Mouse (Mus musculus) neural tube, embryonic 15.5 days (tissue): Measurements from ENCODE around the gene Hs2st1. TPM values are rescaled to one million over a fixed set of nuclear protein-coding genes. Genes with fewer than 3 reads are reported as not detected.
A peak's percentile ranks its signal among the peaks of the same experiment; 100 is the strongest.

Source experiments
- ATAC-seq: fragments of 200-750 bp; cut with Nextera tagmentation; 2 replicates; pipeline ENCODE4 v1.8.0; 2017; ENCODE audit warnings: mild to moderate bottlenecking, moderate TSS enrichment, moderate library complexity; ENCODE audit not compliant: low FRiP score
- H3K27ac ChIP-seq: fragments of 300-500 bp; sonication (generic); replicated peaks from 2 replicates; pipeline ENCODE4 v1.5.1; 2015; ENCODE audit warnings: mild to moderate bottlenecking, inconsistent platforms
- H3K27me3 ChIP-seq: fragments of 300-500 bp; sonication (generic); replicated peaks from 2 replicates; pipeline ENCODE4 v1.6.1; 2015; ENCODE audit warnings: inconsistent platforms
- H3K36me3 ChIP-seq: fragments of 300-500 bp; sonication (generic); 2 replicates; pipeline ENCODE4 v1.6.1; 2015; ENCODE audit warnings: inconsistent platforms
- H3K4me1 ChIP-seq: fragments of 300-500 bp; sonication (generic); 2 replicates; pipeline ENCODE4 v1.6.1; 2015; ENCODE audit warnings: inconsistent platforms
- H3K4me2 ChIP-seq: fragments of 300-500 bp; sonication (generic); 2 replicates; pipeline ENCODE4 v1.6.1; 2015; ENCODE audit warnings: inconsistent platforms, mild to moderate bottlenecking, moderate library complexity
- H3K4me3 ChIP-seq: fragments of 300-500 bp; sonication (generic); replicated peaks from 2 replicates; pipeline ENCODE4 v1.5.1; 2015; ENCODE audit warnings: mild to moderate bottlenecking, inconsistent platforms
- H3K9ac ChIP-seq: fragments of 300-500 bp; sonication (generic); replicated peaks from 2 replicates; pipeline ENCODE4 v1.6.1; 2015; ENCODE audit warnings: mild to moderate bottlenecking, inconsistent platforms
- H3K9me3 ChIP-seq: fragments of 300-500 bp; sonication (generic); replicated peaks from 2 replicates; pipeline ENCODE4 v1.6.1; 2016; ENCODE audit warnings: inconsistent platforms
- WGBS: fragments of 180-500 bp; shearing (Covaris S2); methylation state at CpG from one replicate; pipeline ENCODE4 v1.1.7; 2015; ENCODE audit warnings: mixed read lengths; 5-methylcytosine and 5-hydroxymethylcytosine counted together
- polyA plus RNA-seq: library from polyadenylated mRNA; unstranded; fragments of >200 nt; fragmentation: Nextera tagmentation; extraction: Ambion mirVana; gene quantifications from 2 replicates; pipeline ENCODE4 v1.2.1, GENCODE M21; 2015

The Hs2st1 gene
- polyA plus RNA-seq, 1 experiment from 2014 or later = 13.6 TPM

DNA sequence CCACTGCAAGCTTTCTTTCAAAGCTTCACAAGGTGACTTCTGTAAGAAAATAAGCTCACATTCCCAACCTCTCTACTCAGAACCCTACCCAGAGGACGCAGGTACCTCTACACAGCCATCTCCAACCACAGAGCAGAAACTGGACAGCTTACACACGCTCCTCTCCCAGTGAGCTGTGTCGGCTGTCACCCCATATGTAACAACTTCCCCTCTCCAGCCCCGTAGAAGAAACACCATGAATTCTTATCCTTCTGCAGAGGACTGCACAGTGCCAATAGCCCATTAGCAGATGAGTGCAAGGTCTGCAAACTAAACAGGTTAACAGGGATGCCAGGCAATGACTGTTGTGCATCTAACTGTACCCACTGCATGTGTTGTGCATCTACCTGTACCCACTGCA, 23.5 kb downstream of the Hs2st1 start:
- Histone ChIP-seq H3K27me3 (no peaks in the 10 kb centered on the region), H3K9ac (no peak overlapping the region), H3K4me1 (peaks cover 29% of the 10 kb centered on the region), H3K27ac (no peak overlapping the region), H3K4me2 (no peak overlapping the region), H3K9me3 (no peaks in the 10 kb centered on the region), H3K36me3 (no peaks in the 10 kb centered on the region), H3K4me3 (no peak overlapping the region)
- WGBS = 33% methylated on average over 4 of the region's 4 CpGs
- no peak for ATAC-seq

DNA sequence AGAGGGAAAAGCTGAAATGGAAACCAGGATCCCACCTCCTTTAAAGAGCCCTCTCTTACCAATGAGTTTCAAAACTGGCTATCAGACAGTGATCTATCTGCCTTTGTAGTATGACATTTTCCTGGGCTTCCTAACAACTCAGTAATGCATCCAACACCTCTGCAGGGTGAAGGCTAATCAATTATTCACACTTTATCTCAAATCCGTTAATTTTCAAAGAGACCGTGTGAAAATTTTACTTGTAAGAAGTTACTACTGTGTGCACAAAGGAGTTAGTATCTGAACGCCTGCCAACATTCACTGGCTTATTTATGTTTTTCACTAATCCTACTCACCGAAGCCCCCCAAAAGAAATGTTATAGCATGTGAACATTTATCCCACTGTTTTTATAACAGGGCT, 24.1 kb downstream of the Hs2st1 start:
- Histone ChIP-seq H3K36me3 (no peaks in the 10 kb centered on the region), H3K4me3 (no peak overlapping the region), H3K4me2 (no peak overlapping the region), H3K4me1 (peaks cover 33% of the 10 kb centered on the region), H3K9me3 (no peaks in the 10 kb centered on the region), H3K27me3 (no peaks in the 10 kb centered on the region), H3K27ac (no peak overlapping the region), H3K9ac (no peak overlapping the region)
- no peak for ATAC-seq
- WGBS = 12% methylated on average over 4 of the region's 4 CpGs

- Histone ChIP-seq H3K9me3 (no peaks in the 10 kb centered on the region), H3K36me3 (no peaks in the 10 kb centered on the region), H3K27me3 (no peaks in the 10 kb centered on the region), H3K4me1 (peaks cover 34% of the 10 kb centered on the region), H3K9ac (no peak overlapping the region), H3K4me3 (no peak overlapping the region), H3K4me2 (no peak overlapping the region), H3K27ac (no peak overlapping the region)
- WGBS = 78% methylated on average over 7 of the region's 7 CpGs
- no peak for ATAC-seq
These were observed 24.8 kb downstream of the Hs2st1 start for GRCm38 (mm10) chr3:144545152-144545551.

GRCm38 (mm10) chr3:144541906-144542438, 28.0 kb downstream of the Hs2st1 start:
- Histone ChIP-seq H3K4me2 (no peak overlapping the region), H3K9me3 (no peaks in the 10 kb centered on the region), H3K27me3 (no peaks in the 10 kb centered on the region), H3K4me3 (no peak overlapping the region), H3K4me1 (peaks cover 36% of the 10 kb centered on the region), H3K9ac (no peak overlapping the region), H3K27ac (no peak overlapping the region), H3K36me3 (no peaks in the 10 kb centered on the region)
- WGBS = 69% methylated on average over 6 of the region's 6 CpGs
- ATAC-seq = no peak

GRCm38 (mm10) chr3:144540805-144541204, 29.2 kb downstream of the Hs2st1 start:
- Histone ChIP-seq H3K9me3 (no peaks in the 10 kb centered on the region), H3K4me1 (peaks cover 29% of the 10 kb centered on the region), H3K4me2 (no peak overlapping the region), H3K27me3 (no peaks in the 10 kb centered on the region), H3K36me3 (no peaks in the 10 kb centered on the region), H3K9ac (no peak overlapping the region), H3K4me3 (no peak overlapping the region), H3K27ac (no peak overlapping the region)
- no peak for ATAC-seq
- WGBS = 76% methylated on average over 3 of the region's 3 CpGs

DNA sequence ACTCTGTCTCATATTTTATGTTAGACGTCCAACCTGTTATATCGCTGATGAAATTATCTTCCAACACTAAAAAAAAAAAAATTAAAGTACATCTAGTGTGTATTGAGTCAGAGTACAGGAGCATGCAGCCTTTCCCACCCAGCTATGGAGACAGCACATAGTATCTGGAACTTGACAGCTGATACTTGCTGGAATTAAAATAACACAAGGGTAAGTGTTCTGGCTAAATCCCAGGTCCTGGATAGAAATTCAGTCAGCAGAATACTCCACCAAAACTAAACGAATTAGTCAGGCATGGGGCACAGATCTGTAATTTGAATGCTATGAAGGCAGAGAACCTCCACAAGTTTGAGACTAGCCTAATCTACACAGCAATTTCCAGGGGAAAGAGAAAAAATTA, 30.9 kb downstream of the Hs2st1 start:
- 81% methylated on average over 3 of the region's 3 CpGs for WGBS
- no peak for ATAC-seq
- Histone ChIP-seq H3K4me2 (no peak overlapping the region), H3K9ac (no peak overlapping the region), H3K4me3 (no peak overlapping the region), H3K27ac (no peak overlapping the region), H3K27me3 (no peaks in the 10 kb centered on the region), H3K9me3 (no peaks in the 10 kb centered on the region), H3K36me3 (no peaks in the 10 kb centered on the region), H3K4me1 (peaks cover 22% of the 10 kb centered on the region)

- Histone ChIP-seq H3K4me1 (peaks cover 18% of the 10 kb centered on the region), H3K9me3 (no peaks in the 10 kb centered on the region), H3K27me3 (no peaks in the 10 kb centered on the region), H3K27ac (no peak overlapping the region), H3K36me3 (no peaks in the 10 kb centered on the region), H3K4me3 (no peak overlapping the region), H3K4me2 (no peak overlapping the region), H3K9ac (no peak overlapping the region)
- ATAC-seq = no peak
- 80% methylated on average over 7 of the region's 7 CpGs for WGBS
These were observed 32.7 kb downstream of the Hs2st1 start for GRCm38 (mm10) chr3:144537078-144537855.

GRCm38 (mm10) chr3:144535056-144535455, 34.9 kb downstream of the Hs2st1 start:
- no peak overlapping the region for H3K9ac ChIP-seq
- H3K36me3 ChIP-seq = no peaks in the 10 kb centered on the region
- no peaks in the 10 kb centered on the region for H3K9me3 ChIP-seq
- H3K4me1 ChIP-seq = peaks cover 14% of the 10 kb centered on the region
- WGBS = 93% methylated on average over 4 of the region's 4 CpGs
- H3K27me3 ChIP-seq = no peaks in the 10 kb centered on the region
- no peak overlapping the region for H3K4me2 ChIP-seq
- H3K27ac ChIP-seq = no peak overlapping the region
- H3K4me3 ChIP-seq = no peak overlapping the region
- ATAC-seq = no peak

- H3K27me3 ChIP-seq = no peaks in the 10 kb centered on the region
- ATAC-seq = no peak
- H3K9ac ChIP-seq = no peak overlapping the region
- H3K36me3 ChIP-seq = no peaks in the 10 kb centered on the region
- H3K4me1 ChIP-seq = peaks cover 17% of the 10 kb centered on the region
- no peaks in the 10 kb centered on the region for H3K9me3 ChIP-seq
- H3K4me3 ChIP-seq = no peak overlapping the region
- WGBS = 50% methylated on average over 5 of the region's 5 CpGs
- H3K27ac ChIP-seq = no peak overlapping the region
- H3K4me2 ChIP-seq = no peak overlapping the region
These were observed 39.0 kb downstream of the Hs2st1 start for GRCm38 (mm10) chr3:144531023-144531422.

DNA sequence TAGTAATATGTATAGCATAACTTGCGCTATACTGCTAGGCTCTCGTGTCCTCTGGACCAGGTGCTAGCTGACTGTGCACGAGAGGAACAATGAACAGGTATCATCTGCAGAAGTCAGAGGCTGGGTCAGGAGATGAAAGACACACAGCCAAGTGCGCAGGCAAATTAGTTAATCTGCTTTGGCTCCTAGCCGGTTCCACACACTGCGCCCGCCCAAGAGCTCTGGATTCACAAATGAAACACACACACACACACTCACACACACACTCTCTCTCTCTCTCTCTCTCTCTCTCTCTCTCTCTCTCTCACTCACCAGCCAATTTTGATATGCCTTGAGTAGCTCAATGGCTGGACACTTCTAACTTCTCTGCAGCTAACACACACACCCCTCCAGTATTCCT, 42.1 kb downstream of the Hs2st1 start:
- Histone ChIP-seq H3K4me2 (no peak overlapping the region), H3K9ac (no peak overlapping the region), H3K36me3 (no peaks in the 10 kb centered on the region), H3K27me3 (no peaks in the 10 kb centered on the region), H3K27ac (no peak overlapping the region), H3K4me1 (peaks cover 17% of the 10 kb centered on the region), H3K9me3 (no peaks in the 10 kb centered on the region), H3K4me3 (no peak overlapping the region)
- no peak for ATAC-seq
- WGBS = 93% methylated on average over 7 of the region's 7 CpGs

- Histone ChIP-seq H3K4me3 (no peak overlapping the region), H3K36me3 (no peaks in the 10 kb centered on the region), H3K27me3 (no peaks in the 10 kb centered on the region), H3K4me2 (0 out of 2 replicates have a peak overlapping the region, but pooled peaks have one; percentile 9), H3K4me1 (peaks cover 13% of the 10 kb centered on the region; the same call in 1 of the 2 replicates), H3K9me3 (no peaks in the 10 kb centered on the region), H3K27ac (peak overlapping the region; percentile 56), H3K9ac (no peak overlapping the region)
- 35% methylated on average over 10 of the region's 10 CpGs for WGBS
- peak; percentile 71 for ATAC-seq
These were observed 50.3 kb downstream of the Hs2st1 start for GRCm38 (mm10) chr3:144519581-144520272.

GRCm38 (mm10) chr3:144518917-144519316, 51.1 kb downstream of the Hs2st1 start:
- no peaks in the 10 kb centered on the region for H3K36me3 ChIP-seq
- no peak overlapping the region for H3K27ac ChIP-seq
- no peaks in the 10 kb centered on the region for H3K27me3 ChIP-seq
- H3K9me3 ChIP-seq = no peaks in the 10 kb centered on the region
- 39% methylated on average over 5 of the region's 5 CpGs for WGBS
- no peak overlapping the region for H3K4me3 ChIP-seq
- peaks cover 13% of the 10 kb centered on the region; the same call in 1 of the 2 replicates for H3K4me1 ChIP-seq
- no peak overlapping the region for H3K4me2 ChIP-seq
- no peak for ATAC-seq
- no peak overlapping the region for H3K9ac ChIP-seq
